Comparison of ENCODE assay signal across 12 mouse cellular contexts in the genomic region with DNA sequence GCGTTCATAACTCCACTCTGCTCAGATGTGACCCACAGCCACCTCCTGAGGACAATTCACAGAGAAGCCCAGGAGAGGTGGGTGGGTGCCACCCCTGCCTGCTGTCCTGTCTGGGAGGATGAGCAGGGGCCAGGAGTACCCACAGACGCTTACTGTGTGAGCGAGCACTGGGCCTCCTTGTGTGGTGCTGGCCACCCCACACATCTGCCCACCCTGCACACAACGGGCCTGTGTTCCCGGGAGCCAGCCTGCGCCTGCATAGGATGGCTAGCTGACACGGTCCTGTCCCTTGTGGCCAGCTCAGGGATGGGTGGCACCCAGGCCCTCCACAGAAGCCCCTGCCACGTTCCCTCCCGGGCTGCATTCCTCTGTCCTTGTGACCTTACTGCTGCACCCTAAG. TPM values are rescaled to one million over a fixed set of nuclear protein-coding genes. Genes with fewer than 3 reads are reported as not detected.
DNase-seq lines count a peak whose midpoint lies in the region; ATAC-seq and TF ChIP-seq lines count a peak whose summit lies in the region.
"Had no signal": no experiment of that assay in that cellular context is flagged by ENCODE, and none has a peak within 500 bp of the region (broad histone marks: within the 10 kb centered on the region; RNA-seq: fewer than 3 reads in every experiment).

No protein-coding gene starts in this region.

- peaks cover 3% of the 10 kb centered on the region; the same call in 1 of the 2 replicates for H3K36me3 ChIP-seq in forebrain, postnatal 0 days (ENCODE audit: insufficient read depth)
- H3K36me3 ChIP-seq in forebrain, embryonic 15.5 days, result no peaks in the 10 kb centered on the region
- no peaks in the 10 kb centered on the region for H3K36me3 ChIP-seq in hindbrain, embryonic 10.5 days
- H3K36me3 ChIP-seq in hindbrain, embryonic 11.5 days (ENCODE audit: control insufficient read depth, insufficient read depth, low read length), result no peaks in the 10 kb centered on the region
- H3K36me3 ChIP-seq in midbrain, embryonic 10.5 days, result no peaks in the 10 kb centered on the region
- H3K36me3 ChIP-seq in midbrain, embryonic 14.5 days (ENCODE audit: control insufficient read depth, insufficient read depth, low read length), result no peaks in the 10 kb centered on the region
- H3K36me3 ChIP-seq: lung, embryonic 15.5 days; stomach, embryonic 15.5 days had no signal

- H3K27ac ChIP-seq in forebrain, postnatal 0 days (ENCODE audit: low read depth, low read length), result no peak overlapping the region
- no peak overlapping the region for H3K27ac ChIP-seq in forebrain, embryonic 15.5 days (replicated peaks)
- peak overlapping the region; percentile 51; the same call in 1 of the 2 replicates for H3K27ac ChIP-seq in hindbrain, embryonic 10.5 days
- no peak overlapping the region for H3K27ac ChIP-seq in hindbrain, embryonic 11.5 days (ENCODE audit: low read depth, low read length)
- H3K27ac ChIP-seq in midbrain, embryonic 10.5 days (replicated peaks), result peak overlapping the region; percentile 49
- H3K27ac ChIP-seq in midbrain, embryonic 14.5 days (replicated peaks; ENCODE audit: low read depth, low read length), result no peak overlapping the region
- H3K27ac ChIP-seq: lung, embryonic 15.5 days; stomach, embryonic 15.5 days had no signal

- WGBS in forebrain, postnatal 0 days, result 85% methylated on average over 9 of the region's 9 CpGs
- WGBS in forebrain, embryonic 15.5 days, result 71% methylated on average over 9 of the region's 9 CpGs
- 82% methylated on average over 9 of the region's 9 CpGs for WGBS in hindbrain, embryonic 10.5 days
- WGBS in hindbrain, embryonic 11.5 days, result 81% methylated on average over 9 of the region's 9 CpGs
- 88% methylated on average over 9 of the region's 9 CpGs for WGBS in midbrain, embryonic 10.5 days
- WGBS in midbrain, embryonic 14.5 days, result 84% methylated on average over 9 of the region's 9 CpGs

- ATAC-seq in forebrain, postnatal 0 days, result peak; percentile 61; the same call in 1 of the 2 replicates
- ATAC-seq in forebrain, embryonic 15.5 days (replicated peaks), result no peak
- ATAC-seq in hindbrain, embryonic 11.5 days (ENCODE audit: low FRiP score), result no peak
- ATAC-seq in midbrain, embryonic 14.5 days (ENCODE audit: low FRiP score, low TSS enrichment), result no peak
- ATAC-seq in granulocyte monocyte progenitor cell, adult 5-6 weeks (replicated peaks; ENCODE audit: poor library complexity, severe bottlenecking), result no peak

- TF ChIP-seq CTCF in forebrain, postnatal 0 days (IDR thresholded peaks at IDR 0.05; ENCODE audit: low read depth), result no peak

- no peaks in the 10 kb centered on the region for H3K4me1 ChIP-seq in forebrain, postnatal 0 days (ENCODE audit: insufficient read depth)
- H3K4me1 ChIP-seq in forebrain, embryonic 15.5 days, result peaks cover 5% of the 10 kb centered on the region; the same call in 1 of the 2 replicates
- H3K4me1 ChIP-seq in hindbrain, embryonic 10.5 days (replicated peaks), result peaks cover 55% of the 10 kb centered on the region
- peaks cover 4% of the 10 kb centered on the region; the same call in 1 of the 2 replicates for H3K4me1 ChIP-seq in hindbrain, embryonic 11.5 days (replicated peaks; ENCODE audit: control insufficient read depth, insufficient read depth, low read length)
- H3K4me1 ChIP-seq in midbrain, embryonic 10.5 days, result peaks cover 29% of the 10 kb centered on the region
- peaks cover 7% of the 10 kb centered on the region; the same call in 1 of the 2 replicates for H3K4me1 ChIP-seq in midbrain, embryonic 14.5 days (ENCODE audit: control insufficient read depth, insufficient read depth, low read length)

- H3K4me2 ChIP-seq in forebrain, postnatal 0 days (ENCODE audit: low read depth), result no peak overlapping the region
- H3K4me2 ChIP-seq in forebrain, embryonic 15.5 days (replicated peaks), result no peak overlapping the region
- no peak overlapping the region for H3K4me2 ChIP-seq in hindbrain, embryonic 11.5 days (replicated peaks; ENCODE audit: low read depth, low read length)
- H3K4me2 ChIP-seq in midbrain, embryonic 14.5 days (ENCODE audit: low read length), result no peak overlapping the region
- H3K4me2 ChIP-seq: lung, embryonic 15.5 days; stomach, embryonic 15.5 days had no signal

- H3K27me3 ChIP-seq in forebrain, postnatal 0 days (ENCODE audit: insufficient read depth, low read length), result no peaks in the 10 kb centered on the region
- H3K27me3 ChIP-seq in forebrain, embryonic 15.5 days, result no peaks in the 10 kb centered on the region
- H3K27me3 ChIP-seq in hindbrain, embryonic 10.5 days (ENCODE audit: insufficient read depth, poor library complexity, severe bottlenecking), result peaks cover 5% of the 10 kb centered on the region; the same call in 1 of the 2 replicates
- H3K27me3 ChIP-seq in hindbrain, embryonic 11.5 days (ENCODE audit: control insufficient read depth, insufficient read depth, low read length), result peaks cover 8% of the 10 kb centered on the region; the same call in 1 of the 2 replicates
- 0 out of 2 replicates have a peak, but pooled peaks cover 4% of the 10 kb centered on the region for H3K27me3 ChIP-seq in midbrain, embryonic 10.5 days (ENCODE audit: low read depth, poor library complexity, severe bottlenecking)
- no peaks in the 10 kb centered on the region for H3K27me3 ChIP-seq in midbrain, embryonic 14.5 days (ENCODE audit: control insufficient read depth, insufficient read depth, low read length)
- H3K27me3 ChIP-seq: lung, embryonic 15.5 days; stomach, embryonic 15.5 days had no signal

- no peak for DNase-seq in forebrain, postnatal 0 days
- DNase-seq in hindbrain, embryonic 10.5 days (ENCODE audit: low spot score), result no peak
- DNase-seq in hindbrain, embryonic 11.5 days (ENCODE audit: low spot score), result no peak
- no peak for DNase-seq in midbrain, embryonic 10.5 days (ENCODE audit: low spot score)
- no peak for DNase-seq in midbrain, embryonic 14.5 days
- DNase-seq: kidney, adult 8-10 months; thymus, postnatal 36 days had no signal

- no peak overlapping the region for H3K4me3 ChIP-seq in forebrain, postnatal 0 days (ENCODE audit: low read depth, low read length)
- no peak overlapping the region for H3K4me3 ChIP-seq in forebrain, embryonic 15.5 days
- H3K4me3 ChIP-seq in hindbrain, embryonic 10.5 days, result no peak overlapping the region; the same call in 1 of the 2 replicates
- no peak overlapping the region for H3K4me3 ChIP-seq in hindbrain, embryonic 11.5 days (ENCODE audit: low read depth, low read length)
- H3K4me3 ChIP-seq in midbrain, embryonic 10.5 days, result no peak overlapping the region
- H3K4me3 ChIP-seq in midbrain, embryonic 14.5 days (replicated peaks; ENCODE audit: low read depth, low read length), result no peak overlapping the region
- H3K4me3 ChIP-seq: lung, embryonic 15.5 days; stomach, embryonic 15.5 days had no signal

- H3K9me3 ChIP-seq in forebrain, postnatal 0 days (ENCODE audit: low read length), result no peaks in the 10 kb centered on the region
- no peaks in the 10 kb centered on the region for H3K9me3 ChIP-seq in forebrain, embryonic 15.5 days
- no peaks in the 10 kb centered on the region for H3K9me3 ChIP-seq in hindbrain, embryonic 10.5 days
- H3K9me3 ChIP-seq in hindbrain, embryonic 11.5 days (ENCODE audit: control insufficient read depth, low read length), result no peaks in the 10 kb centered on the region
- no peaks in the 10 kb centered on the region for H3K9me3 ChIP-seq in midbrain, embryonic 10.5 days (replicated peaks)
- H3K9me3 ChIP-seq in midbrain, embryonic 14.5 days (ENCODE audit: control insufficient read depth, low read length), result no peaks in the 10 kb centered on the region
- H3K9me3 ChIP-seq: lung, embryonic 15.5 days; stomach, embryonic 15.5 days had no signal

- H3K9ac ChIP-seq in forebrain, postnatal 0 days, result no peak overlapping the region
- no peak overlapping the region for H3K9ac ChIP-seq in forebrain, embryonic 15.5 days (replicated peaks)
- H3K9ac ChIP-seq in hindbrain, embryonic 11.5 days (ENCODE audit: low read depth, low read length), result no peak overlapping the region
- H3K9ac ChIP-seq in midbrain, embryonic 14.5 days (replicated peaks; ENCODE audit: low read length), result no peak overlapping the region
- H3K9ac ChIP-seq: lung, embryonic 15.5 days; stomach, embryonic 15.5 days had no signal

RNA-seq across cellular contexts. Expression of a gene that starts 12.0 kb away (rescaled TPM):
- total RNA-seq in forebrain, postnatal 0 days (2014; rRNA removed), result 52.2 and 55.0 TPM in 2 replicates
- 22.2 and 29.8 TPM in 2 replicates for polyA plus RNA-seq in forebrain, postnatal 0 days (2015; fragmentation: Nextera tagmentation; extraction: Ambion mirVana)
- polyA plus RNA-seq in forebrain, embryonic 15.5 days (2015; fragmentation: Nextera tagmentation; extraction: Ambion mirVana), result 26.9 and 27.5 TPM in 2 replicates
- polyA plus RNA-seq in hindbrain, embryonic 10.5 days (2016; fragmentation: Nextera tagmentation; extraction: Ambion mirVana), result 12.2 and 12.5 TPM in 2 replicates
- 6.0 and 9.7 TPM in 2 replicates for polyA plus RNA-seq in hindbrain, embryonic 11.5 days (2014; fragmentation: Nextera tagmentation; extraction: Ambion mirVana)
- 6.6 and 9.2 TPM in 2 replicates for polyA plus RNA-seq in midbrain, embryonic 10.5 days (2016; fragmentation: Nextera tagmentation; extraction: Ambion mirVana)
- polyA plus RNA-seq in midbrain, embryonic 14.5 days (2014; fragmentation: Nextera tagmentation; extraction: Ambion mirVana), result 22.5 and 24.7 TPM in 2 replicates
- 11.5 and 39.3 TPM in 2 replicates for total RNA-seq in granulocyte monocyte progenitor cell, adult 5-6 weeks (2014; fragmentation: Nextera tagmentation)
- 10.1 and 16.9 TPM in 2 replicates for total RNA-seq in granulocyte monocyte progenitor cell, adult 5-6 weeks (2017)

RNA-seq across cellular contexts. Expression of a gene that starts 46.6 kb away (rescaled TPM):
- total RNA-seq in forebrain, postnatal 0 days (2014; rRNA removed), result 62.0 and 62.2 TPM in 2 replicates
- polyA plus RNA-seq in forebrain, postnatal 0 days (2015; fragmentation: Nextera tagmentation; extraction: Ambion mirVana), result 76.5 and 90.8 TPM in 2 replicates
- polyA plus RNA-seq in forebrain, embryonic 15.5 days (2015; fragmentation: Nextera tagmentation; extraction: Ambion mirVana), result 106 and 109 TPM in 2 replicates
- 57.5 and 71.8 TPM in 2 replicates for polyA plus RNA-seq in hindbrain, embryonic 10.5 days (2016; fragmentation: Nextera tagmentation; extraction: Ambion mirVana)
- 38.3 and 48.8 TPM in 2 replicates for polyA plus RNA-seq in hindbrain, embryonic 11.5 days (2014; fragmentation: Nextera tagmentation; extraction: Ambion mirVana)
- 58.1 and 69.2 TPM in 2 replicates for polyA plus RNA-seq in midbrain, embryonic 10.5 days (2016; fragmentation: Nextera tagmentation; extraction: Ambion mirVana)
- polyA plus RNA-seq in midbrain, embryonic 14.5 days (2014; fragmentation: Nextera tagmentation; extraction: Ambion mirVana), result 58.0 and 72.4 TPM in 2 replicates
- 7.6 and 11.1 TPM in 2 replicates for total RNA-seq in granulocyte monocyte progenitor cell, adult 5-6 weeks (2014; fragmentation: Nextera tagmentation)
- 9.5 and 11.6 TPM in 2 replicates for total RNA-seq in granulocyte monocyte progenitor cell, adult 5-6 weeks (2017)

RNA-seq across cellular contexts. Expression of a gene that starts 55.0 kb away (rescaled TPM):
- total RNA-seq in forebrain, postnatal 0 days (2014; rRNA removed), result 3.6 and 3.7 TPM in 2 replicates
- polyA plus RNA-seq in forebrain, postnatal 0 days (2015; fragmentation: Nextera tagmentation; extraction: Ambion mirVana), result 3.3 and 3.7 TPM in 2 replicates
- polyA plus RNA-seq in forebrain, embryonic 15.5 days (2015; fragmentation: Nextera tagmentation; extraction: Ambion mirVana), result 3.5 and 5.8 TPM in 2 replicates
- 5.1 and 6.6 TPM in 2 replicates for polyA plus RNA-seq in hindbrain, embryonic 10.5 days (2016; fragmentation: Nextera tagmentation; extraction: Ambion mirVana)
- polyA plus RNA-seq in hindbrain, embryonic 11.5 days (2014; fragmentation: Nextera tagmentation; extraction: Ambion mirVana), result 4.3 and 5.4 TPM in 2 replicates
- 4.7 and 5.7 TPM in 2 replicates for polyA plus RNA-seq in midbrain, embryonic 10.5 days (2016; fragmentation: Nextera tagmentation; extraction: Ambion mirVana)
- polyA plus RNA-seq in midbrain, embryonic 14.5 days (2014; fragmentation: Nextera tagmentation; extraction: Ambion mirVana), result 4.3 and 4.6 TPM in 2 replicates
- total RNA-seq in granulocyte monocyte progenitor cell, adult 5-6 weeks (2014; fragmentation: Nextera tagmentation), result 0.34 and 2.6 TPM in 2 replicates
- total RNA-seq in granulocyte monocyte progenitor cell, adult 5-6 weeks (2017), result 0.10 and 5.3 TPM in 2 replicates

RNA-seq across cellular contexts. Expression of a gene that starts 58.2 kb away (rescaled TPM):
- total RNA-seq in forebrain, postnatal 0 days (2014; rRNA removed), result 0.38 and 0.57 TPM in 2 replicates
- 0.30 and 1.2 TPM in 2 replicates for polyA plus RNA-seq in forebrain, postnatal 0 days (2015; fragmentation: Nextera tagmentation; extraction: Ambion mirVana)
- polyA plus RNA-seq in forebrain, embryonic 15.5 days (2015; fragmentation: Nextera tagmentation; extraction: Ambion mirVana), result 1.8 and 3.7 TPM in 2 replicates
- 1.9 and 2.7 TPM in 2 replicates for polyA plus RNA-seq in hindbrain, embryonic 10.5 days (2016; fragmentation: Nextera tagmentation; extraction: Ambion mirVana)
- 1.5 and 2.4 TPM in 2 replicates for polyA plus RNA-seq in hindbrain, embryonic 11.5 days (2014; fragmentation: Nextera tagmentation; extraction: Ambion mirVana)
- polyA plus RNA-seq in midbrain, embryonic 10.5 days (2016; fragmentation: Nextera tagmentation; extraction: Ambion mirVana), result 1.9 and 3.4 TPM in 2 replicates
- 2.0 and 2.3 TPM in 2 replicates for polyA plus RNA-seq in midbrain, embryonic 14.5 days (2014; fragmentation: Nextera tagmentation; extraction: Ambion mirVana)
- total RNA-seq in granulocyte monocyte progenitor cell, adult 5-6 weeks (2014; fragmentation: Nextera tagmentation), result not detected in 2 replicates
- not detected in 2 replicates for total RNA-seq in granulocyte monocyte progenitor cell, adult 5-6 weeks (2017)
- total RNA-seq: megakaryocyte-erythroid progenitor cell, adult 5-6 weeks had no signal

Comparison
In these comparisons a context has a peak if more than half of its experiments do, and no peak if none do; other contexts are left out.
1. H3K27ac ChIP-seq: peak in hindbrain, embryonic 10.5 days (single experiment) and midbrain, embryonic 10.5 days (single experiment); none in forebrain, postnatal 0 days (single experiment), forebrain, embryonic 15.5 days (single experiment), hindbrain, embryonic 11.5 days (single experiment) and midbrain, embryonic 14.5 days (single experiment).